Mouse (Mus musculus) liver, adult 2 months (tissue): ENCODE measurements around the gene Iffo1. TPM values are rescaled to one million over a fixed set of nuclear protein-coding genes. Genes with fewer than 3 reads are reported as not detected.

Experiments used
- DNase-seq: peaks from one replicate; pipeline ENCODE4 v3.0.0-alpha.2; 2011; ENCODE audit warnings: low read depth, low spot score; ENCODE audit errors: extremely low read depth
- H3K27ac ChIP-seq: fragments of 200-500 bp; replicated peaks from 2 replicates; pipeline ENCODE4 v1.5.1; 2012; ENCODE audit warnings: low read depth, mild to moderate bottlenecking, control low read depth, inconsistent platforms, low read length; ENCODE audit not compliant: insufficient read depth
- H3K27me3 ChIP-seq: fragments of 200-500 bp; 2 replicates; pipeline ENCODE4 v1.6.1; 2012; ENCODE audit warnings: mild to moderate bottlenecking, moderate library complexity, low read length, inconsistent platforms; ENCODE audit not compliant: control insufficient read depth, insufficient read depth
- H3K36me3 ChIP-seq: fragments of 200-500 bp; 2 replicates; pipeline ENCODE4 v1.6.1; 2012; ENCODE audit warnings: low read length, inconsistent platforms; ENCODE audit not compliant: control insufficient read depth, insufficient read depth
- H3K4me1 ChIP-seq: fragments of 200-500 bp; 2 replicates; pipeline ENCODE4 v1.6.1; 2011; ENCODE audit warnings: low read length; ENCODE audit not compliant: control insufficient read depth, insufficient read depth
- H3K4me3 ChIP-seq: fragments of 200-500 bp; 2 replicates; pipeline ENCODE4 v1.5.1; 2011; ENCODE audit warnings: low read depth, mild to moderate bottlenecking, control low read depth, low read length, moderate library complexity; ENCODE audit not compliant: insufficient read depth
- H3K79me2 ChIP-seq: fragments of 200-500 bp; 2 replicates; pipeline ENCODE4 v1.6.1; 2012; ENCODE audit warnings: inconsistent platforms, mild to moderate bottlenecking, low read length, moderate library complexity; ENCODE audit not compliant: control insufficient read depth, insufficient read depth
- H3K9ac ChIP-seq: fragments of 200-500 bp; 2 replicates; pipeline ENCODE4 v1.6.1; 2012; ENCODE audit warnings: low read depth, mild to moderate bottlenecking, control low read depth, inconsistent platforms, low read length
- CTCF ChIP-seq: fragments of 200-500 bp; IDR thresholded peaks from 2 replicates; pipeline ENCODE4 v1.5.1; 2011; ENCODE audit warnings: low read depth, low read length, control low read depth
- POLR2A ChIP-seq: fragments of 200-500 bp; IDR thresholded peaks from 2 replicates; pipeline ENCODE4 v1.6.1; 2011; ENCODE audit warnings: low read length, control low read depth; ENCODE audit not compliant: insufficient read depth; ENCODE audit errors: extremely low read depth
- WGBS: fragments of 180-500 bp; shearing (Covaris S2); methylation state at CpG from one replicate; pipeline ENCODE4 v1.1.7; 2018; 5-methylcytosine and 5-hydroxymethylcytosine counted together
- polyA plus RNA-seq: library from polyadenylated mRNA; depleted of rRNA; stranded (reverse); fragments of >200 nt; gene quantifications from 2 replicates; pipeline ENCODE4 v1.2.3, GENCODE M21; 2012; rRNA removed
- total RNA-seq: library from RNA; depleted of rRNA; stranded (reverse); fragments of >200 nt; gene quantifications from 2 replicates; pipeline ENCODE4 v1.2.3, GENCODE M21; 2014; rRNA removed

The Iffo1 gene
- 2.5 and 2.6 TPM in 2 replicates for total RNA-seq
- polyA plus RNA-seq: 7.5 and 9.9 TPM in 2 replicates

DNA sequence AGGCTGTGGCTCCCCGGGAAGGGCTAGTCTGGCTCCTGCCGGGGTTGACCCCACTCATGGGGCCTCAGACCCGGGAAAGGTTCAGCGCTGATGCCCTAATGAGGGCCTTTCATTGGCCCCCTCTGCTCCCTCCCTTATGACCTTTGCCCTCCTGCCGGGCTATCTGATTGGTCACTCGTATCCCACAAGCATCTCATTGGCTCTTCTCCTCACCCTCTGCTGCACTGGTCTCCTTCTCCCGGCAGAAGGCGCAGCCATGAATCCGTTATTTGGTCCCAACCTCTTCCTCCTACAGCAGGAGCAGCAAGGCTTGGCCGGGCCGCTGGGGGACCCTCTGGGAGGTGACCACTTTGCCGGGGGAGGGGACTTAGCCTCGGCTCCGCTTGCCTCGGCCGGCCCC lies at the start of gene Iffo1:
Gene Iffo1 (plus strand): TSS at position 241 of the 400 bp plus-strand sequence.
- H3K27me3 ChIP-seq: no peaks in the 10 kb centered on the region
- H3K9ac ChIP-seq: peak within 1 kb of the TSS; percentile 71
- peak within 1 kb of the TSS; percentile 50 for H3K27ac ChIP-seq
- DNase-seq: peak; percentile 88
- H3K36me3 ChIP-seq: peaks cover 9% of the 10 kb centered on the region; the same call in 1 of the 2 replicates
- WGBS: under 1% methylated on average over 16 of the region's 16 CpGs
- peak within 1 kb of the TSS; percentile 75 for H3K4me3 ChIP-seq
- TF ChIP-seq CTCF (peak; percentile 61), POLR2A (peak; percentile 63)
- H3K4me1 ChIP-seq: peaks cover 14% of the 10 kb centered on the region
- H3K79me2 ChIP-seq: peaks cover 12% of the 10 kb centered on the region; the same call in 1 of the 2 replicates

DNA sequence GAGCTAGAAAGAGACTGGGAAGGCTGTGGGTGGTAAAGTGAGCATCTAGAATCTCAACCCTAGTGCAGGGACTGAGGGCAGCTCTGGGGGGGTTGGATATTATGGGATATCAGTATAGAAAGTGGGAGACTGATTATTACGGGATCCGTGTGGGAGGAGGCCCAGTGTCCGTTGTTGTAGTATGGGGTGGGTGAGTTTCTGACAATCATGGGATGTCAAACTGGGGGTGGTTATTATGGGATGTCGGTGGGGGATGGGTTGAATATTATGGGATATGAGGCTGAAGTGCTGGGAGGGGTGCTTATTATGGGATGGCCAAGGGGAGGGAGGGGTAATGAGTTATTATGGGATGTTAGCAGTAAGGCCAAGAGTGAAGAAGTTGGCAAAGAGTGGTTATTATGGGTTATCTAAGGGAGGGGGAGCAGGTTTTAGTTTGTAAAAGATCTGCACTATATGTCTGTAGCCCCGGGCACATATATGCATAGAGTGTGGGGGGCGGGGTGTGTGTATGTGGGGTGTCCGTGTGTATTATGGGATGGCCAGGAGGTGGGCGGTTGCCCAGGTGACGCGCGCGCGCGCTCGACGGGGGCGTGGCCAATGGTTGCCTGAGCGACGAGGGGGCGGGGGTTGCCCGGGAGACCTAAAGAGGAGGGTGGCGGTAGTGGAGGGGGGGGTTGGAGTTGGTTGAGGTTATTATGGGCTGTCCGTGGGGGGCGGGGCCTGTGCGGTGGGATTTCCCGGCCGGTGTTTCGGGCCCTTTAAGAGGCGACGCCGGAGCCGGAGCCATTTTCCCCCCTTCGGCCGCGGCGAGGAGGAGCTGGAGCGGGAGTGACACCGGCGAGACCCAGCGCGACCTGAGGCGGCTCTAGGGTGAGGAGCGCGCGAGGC lies 49.4 kb upstream of the Iffo1 start, which contains the start of gene Chd4:
Gene Chd4 (plus strand): TSS at position 591 of the 888 bp plus-strand sequence.
- 2% methylated on average over 45 of the region's 45 CpGs for WGBS
- Histone ChIP-seq H3K79me2 (peaks cover 15% of the 10 kb centered on the region; the same call in 1 of the 2 replicates), H3K4me3 (peak within 1 kb of the TSS; percentile 100), H3K4me1 (peaks cover 14% of the 10 kb centered on the region), H3K27me3 (no peaks in the 10 kb centered on the region), H3K9ac (peak within 1 kb of the TSS; percentile 88), H3K36me3 (peaks cover 2% of the 10 kb centered on the region; the same call in 1 of the 2 replicates), H3K27ac (peak within 1 kb of the TSS; percentile 82)
- DNase-seq: peak; percentile 71
- TF ChIP-seq POLR2A (peak; percentile 78), CTCF (no peak)

DNA sequence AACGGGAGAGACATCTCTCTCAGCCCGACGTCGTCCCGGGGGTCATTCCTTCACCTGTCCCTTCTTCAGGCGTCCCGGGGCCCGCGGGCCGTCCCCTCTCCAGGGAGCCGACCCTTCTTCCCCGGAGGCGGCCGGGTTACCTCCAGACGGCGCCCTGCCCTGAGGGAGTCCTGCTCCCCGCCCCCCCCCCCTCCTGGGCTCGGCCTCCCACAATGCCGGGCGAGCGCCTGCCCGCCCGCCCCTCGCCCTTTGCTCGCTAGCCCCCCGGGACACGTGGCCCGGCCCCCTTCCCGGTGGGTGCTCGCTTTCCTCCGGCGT lies 48.8 kb upstream of the Iffo1 start:
- Histone ChIP-seq H3K4me3 (peak overlapping the region; percentile 100), H3K4me1 (peaks cover 14% of the 10 kb centered on the region), H3K27ac (peak overlapping the region; percentile 82), H3K27me3 (no peaks in the 10 kb centered on the region), H3K36me3 (peaks cover 7% of the 10 kb centered on the region), H3K9ac (peak overlapping the region; percentile 88), H3K79me2 (peaks cover 15% of the 10 kb centered on the region; the same call in 1 of the 2 replicates)
- WGBS: 2% methylated on average over 28 of the region's 32 CpGs
- no peak for DNase-seq
- no peak for TF ChIP-seq CTCF

DNA sequence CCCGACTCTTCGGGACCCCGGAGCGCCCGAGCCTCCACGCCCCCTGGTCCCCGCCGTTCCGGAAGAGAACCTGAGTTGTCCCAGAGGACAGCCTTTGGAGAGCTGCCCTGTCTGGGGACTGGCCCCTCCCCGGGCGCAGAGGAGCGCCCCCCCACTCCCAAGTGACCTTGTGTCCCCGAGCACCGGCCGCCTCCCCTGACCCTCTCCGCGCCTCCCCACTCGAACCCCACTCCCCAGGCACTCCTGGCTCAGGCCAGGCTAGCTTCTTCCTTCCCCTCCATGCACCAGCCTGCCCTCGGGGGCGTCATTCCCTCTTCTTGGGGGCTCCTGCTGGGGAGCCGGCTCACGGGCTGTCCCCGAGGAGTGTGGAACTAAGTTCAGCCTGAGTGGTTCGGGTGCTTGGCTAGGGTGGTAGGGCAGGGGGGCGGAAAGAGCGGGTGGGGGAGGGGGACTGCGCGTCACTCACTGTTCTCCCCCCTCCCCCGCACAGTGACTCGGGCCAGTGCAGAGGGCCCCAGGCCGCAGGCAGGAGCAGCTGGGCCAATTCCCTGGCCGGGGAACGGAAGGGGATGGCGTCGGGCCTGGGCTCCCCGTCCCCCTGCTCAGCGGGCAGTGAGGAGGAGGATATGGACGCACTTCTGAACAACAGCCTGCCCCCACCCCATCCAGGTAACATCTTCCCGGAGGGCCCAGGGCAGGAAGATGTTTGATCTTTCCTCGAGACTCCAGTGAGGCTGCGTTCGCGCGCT lies 48.3 kb upstream of the Iffo1 start:
- Histone ChIP-seq H3K36me3 (peaks cover 12% of the 10 kb centered on the region), H3K9ac (peak overlapping the region; percentile 88), H3K27me3 (no peaks in the 10 kb centered on the region), H3K4me1 (peaks cover 14% of the 10 kb centered on the region), H3K79me2 (peaks cover 15% of the 10 kb centered on the region; the same call in 1 of the 2 replicates), H3K27ac (peak overlapping the region; percentile 74), H3K4me3 (peak overlapping the region; percentile 100)
- peak; percentile 39 for DNase-seq
- TF ChIP-seq CTCF: no peak
- TF ChIP-seq POLR2A: no peak
- WGBS: 2% methylated on average over 39 of the region's 44 CpGs

DNA sequence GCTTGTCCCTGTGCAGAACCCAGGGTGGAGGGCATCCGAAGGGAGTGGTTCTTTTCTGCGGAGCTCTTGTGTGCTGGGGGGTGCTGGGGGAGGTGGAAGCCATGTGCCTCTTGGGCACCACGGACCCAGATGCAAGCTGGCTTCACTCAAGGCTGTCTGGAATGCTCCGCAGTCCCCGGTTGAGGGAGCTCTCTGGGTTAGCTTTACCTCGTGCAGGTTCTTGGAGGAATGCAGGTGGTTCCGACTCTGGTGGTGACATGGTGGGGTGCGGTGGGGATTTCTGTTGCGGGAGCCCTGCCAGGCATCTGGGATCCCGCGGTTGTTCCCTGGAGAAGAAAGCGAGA lies 47.7 kb upstream of the Iffo1 start:
- peaks cover 17% of the 10 kb centered on the region for H3K36me3 ChIP-seq
- H3K79me2 ChIP-seq: peaks cover 15% of the 10 kb centered on the region; the same call in 1 of the 2 replicates
- H3K4me1 ChIP-seq: peaks cover 14% of the 10 kb centered on the region
- H3K9ac ChIP-seq: peak overlapping the region; percentile 88
- no peak overlapping the region; the same call in 1 of the 2 replicates for H3K27ac ChIP-seq
- TF ChIP-seq POLR2A: no peak
- TF ChIP-seq CTCF: no peak
- no peak for DNase-seq
- H3K27me3 ChIP-seq: no peaks in the 10 kb centered on the region
- peak overlapping the region; percentile 100 for H3K4me3 ChIP-seq
- WGBS: 5% methylated on average over 12 of the region's 12 CpGs
